Mouse (Mus musculus) embryonic facial prominence, embryonic 11.5 days (tissue): ENCODE measurements around the gene Kbtbd6. TPM values are rescaled to one million over a fixed set of nuclear protein-coding genes. Genes with fewer than 3 reads are reported as not detected.
"Not testable (repeated sequence)": the region's sequence is repeated elsewhere in the genome, so short reads cannot be mapped to it uniquely, and the experiment has no call there.

Experiments
- ATAC-seq: fragments of 200-750 bp; cut with Nextera tagmentation; replicated peaks from 2 replicates; pipeline ENCODE4 v1.8.0; 2017; ENCODE audit warnings: low read depth; ENCODE audit not compliant: insufficient number of reproducible peaks, low FRiP score, low TSS enrichment
- DNase-seq: peaks from one replicate; pipeline ENCODE4 v3.0.0-alpha.2; 2015; ENCODE audit warnings: low spot score
- H3K27ac ChIP-seq: fragments of 300-500 bp; sonication (generic); replicated peaks from 2 replicates; pipeline ENCODE4 v1.5.1; 2014; ENCODE audit warnings: mild to moderate bottlenecking, low read depth, low read length, control low read depth
- H3K27me3 ChIP-seq: fragments of 300-500 bp; sonication (generic); 2 replicates; pipeline ENCODE4 v1.6.1; 2014; ENCODE audit warnings: mild to moderate bottlenecking, low read length, moderate library complexity, mixed read lengths; ENCODE audit not compliant: control insufficient read depth, insufficient read depth
- H3K36me3 ChIP-seq: fragments of 300-500 bp; sonication (generic); replicated peaks from 2 replicates; pipeline ENCODE4 v1.6.1; 2014; ENCODE audit warnings: low read depth, mild to moderate bottlenecking, low read length, moderate library complexity, mixed read lengths; ENCODE audit not compliant: control insufficient read depth, insufficient read depth
- H3K4me1 ChIP-seq: fragments of 300-500 bp; sonication (generic); 2 replicates; pipeline ENCODE4 v1.6.1; 2014; ENCODE audit warnings: low read length, mixed read lengths; ENCODE audit not compliant: control insufficient read depth, insufficient read depth
- H3K4me2 ChIP-seq: fragments of 300-500 bp; sonication (generic); 2 replicates; pipeline ENCODE4 v1.6.1; 2014; ENCODE audit warnings: low read depth, mild to moderate bottlenecking, control low read depth, low read length, moderate library complexity
- H3K4me3 ChIP-seq: fragments of 300-500 bp; sonication (generic); 2 replicates; pipeline ENCODE4 v1.5.1; 2014; ENCODE audit warnings: low read depth, low read length, control low read depth
- H3K9ac ChIP-seq: fragments of 300-500 bp; sonication (generic); replicated peaks from 2 replicates; pipeline ENCODE4 v1.6.1; 2014; ENCODE audit warnings: mild to moderate bottlenecking, control low read depth, low read length
- H3K9me3 ChIP-seq: fragments of 300-500 bp; sonication (generic); replicated peaks from 2 replicates; pipeline ENCODE4 v1.6.1; 2016; ENCODE audit warnings: mild to moderate bottlenecking, low read length, inconsistent platforms, mixed read lengths; ENCODE audit not compliant: control insufficient read depth
- WGBS: fragments of 180-500 bp; shearing (Covaris S2); extraction: QIAGEN DNeasy Blood & Tissue Kit; methylation state at CpG from one replicate; pipeline ENCODE4 v1.1.7; 2014; 5-methylcytosine and 5-hydroxymethylcytosine counted together
- polyA plus RNA-seq: library from polyadenylated mRNA; unstranded; fragments of >200 nt; fragmentation: Nextera tagmentation; extraction: Ambion mirVana; gene quantifications from 2 replicates; pipeline ENCODE4 v1.2.1, GENCODE M21; 2014

Kbtbd6 gene
- polyA plus RNA-seq: 6.3 and 7.4 TPM in 2 replicates

DNA sequence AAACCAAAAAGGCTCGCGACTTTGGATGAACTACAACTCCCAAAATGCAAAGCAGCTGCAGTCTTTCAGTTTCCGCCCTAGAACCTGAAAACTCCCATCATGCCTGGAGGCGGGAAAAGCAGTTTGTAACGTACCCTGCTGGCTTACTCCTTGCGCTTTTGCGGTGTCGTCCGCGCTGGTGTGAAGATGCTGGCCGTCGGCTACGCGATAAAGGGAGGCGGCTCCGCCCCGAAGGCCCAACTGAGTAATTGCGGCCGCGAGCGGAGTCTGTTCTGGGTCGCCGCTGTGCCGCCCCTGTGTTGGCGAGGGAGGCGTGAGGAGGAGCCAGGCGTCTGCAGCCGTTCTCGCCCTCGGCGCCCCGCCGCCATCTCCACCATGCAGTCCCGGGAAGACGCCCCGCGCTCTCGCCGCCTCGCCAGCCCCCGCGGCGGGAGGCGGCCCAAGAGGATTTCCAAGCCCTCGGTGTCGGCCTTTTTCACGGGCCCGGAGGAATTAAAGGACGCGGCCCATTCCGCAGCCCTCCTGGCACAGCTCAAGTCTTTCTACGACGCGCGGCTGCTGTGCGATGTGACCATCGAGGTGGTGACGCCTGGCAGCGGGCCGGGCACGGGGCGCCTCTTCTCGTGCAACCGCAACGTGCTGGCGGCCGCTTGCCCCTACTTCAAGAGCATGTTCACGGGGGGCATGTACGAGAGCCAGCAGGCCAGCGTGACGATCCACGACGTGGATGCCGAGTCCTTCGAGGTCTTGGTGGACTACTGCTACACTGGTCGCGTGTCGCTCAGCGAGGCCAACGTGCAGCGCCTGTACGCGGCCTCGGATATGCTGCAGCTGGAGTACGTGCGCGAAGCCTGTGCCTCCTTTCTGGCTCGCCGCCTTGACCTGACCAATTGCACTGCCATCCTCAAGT, at the start of gene Kbtbd6:
Gene Kbtbd6 (plus strand): TSS at position 155 of the 910 bp plus-strand sequence.
- peak; percentile 83 for ATAC-seq

DNA sequence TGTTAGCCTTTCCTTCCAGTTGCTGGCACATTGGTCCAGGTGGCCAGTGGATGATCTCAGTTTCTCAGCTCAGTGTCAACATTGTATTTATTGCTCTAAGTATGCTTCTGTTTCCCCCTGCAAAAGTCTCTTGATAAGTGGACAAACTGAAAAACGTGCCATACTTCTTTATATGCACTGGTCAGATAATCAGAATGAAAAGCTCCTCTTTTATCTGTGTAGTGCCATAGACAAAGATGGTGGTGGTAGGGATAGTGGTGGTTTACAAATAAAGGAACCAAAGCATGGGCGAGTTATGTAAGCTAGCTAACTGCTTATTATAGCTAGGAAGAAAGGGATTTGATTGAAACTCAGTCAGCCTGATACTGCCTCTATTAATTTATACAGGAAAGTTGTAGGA, 44.0 kb upstream of the Kbtbd6 start:
- Histone ChIP-seq H3K27ac (no peak overlapping the region), H3K4me3 (no peak overlapping the region), H3K27me3 (no peaks in the 10 kb centered on the region), H3K4me1 (no peaks in the 10 kb centered on the region), H3K9ac (no peak overlapping the region), H3K4me2 (no peak overlapping the region), H3K36me3 (no peaks in the 10 kb centered on the region), H3K9me3 (no peaks in the 10 kb centered on the region)
- DNase-seq: no peak
- ATAC-seq: no peak
- 85% methylated on average over 2 of the region's 2 CpGs for WGBS

More for the DNA sequence above, at the start of gene Kbtbd6:
- Histone ChIP-seq H3K27ac (peak within 1 kb of the TSS; percentile 28; the same call in 1 of the 2 replicates), H3K4me3 (peak within 1 kb of the TSS; percentile 50), H3K4me2 (peak within 1 kb of the TSS; percentile 76), H3K9ac (peak within 1 kb of the TSS; percentile 61)
- H3K36me3 ChIP-seq, H3K27me3 ChIP-seq, H3K4me1 ChIP-seq, H3K9me3 ChIP-seq: not testable (repeated sequence)
- 12% methylated on average over 32 of the region's 89 CpGs for WGBS
- DNase-seq: peak; percentile 97

DNA sequence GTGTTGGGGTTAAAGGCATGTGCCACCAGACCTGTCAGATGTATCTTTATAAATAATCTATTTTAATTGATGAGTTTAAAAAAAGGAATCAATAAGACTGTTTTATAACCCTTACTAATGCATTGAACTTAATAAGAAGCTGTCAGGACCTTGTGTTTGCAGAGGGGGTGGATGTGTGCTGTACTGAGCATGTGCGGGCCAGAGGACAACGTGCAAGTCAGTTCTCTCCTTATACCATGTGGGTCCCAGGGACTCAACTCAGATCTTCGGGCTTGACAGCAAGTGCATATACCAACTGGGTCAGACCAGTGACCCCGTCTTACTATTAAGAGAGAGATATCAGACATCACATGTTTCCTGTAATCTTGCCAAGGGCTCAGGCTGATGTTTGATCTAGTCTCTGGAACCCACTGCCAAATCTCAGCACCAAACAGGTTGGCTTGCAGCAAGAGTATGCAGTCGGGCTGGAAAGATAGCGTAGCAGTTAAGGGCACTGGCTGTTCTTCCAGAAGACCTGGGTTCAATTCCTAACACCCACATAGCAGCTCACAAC, 42.3 kb upstream of the Kbtbd6 start:
- H3K4me3 ChIP-seq: no peak overlapping the region
- WGBS: 88% methylated on average over 6 of the region's 6 CpGs

DNA sequence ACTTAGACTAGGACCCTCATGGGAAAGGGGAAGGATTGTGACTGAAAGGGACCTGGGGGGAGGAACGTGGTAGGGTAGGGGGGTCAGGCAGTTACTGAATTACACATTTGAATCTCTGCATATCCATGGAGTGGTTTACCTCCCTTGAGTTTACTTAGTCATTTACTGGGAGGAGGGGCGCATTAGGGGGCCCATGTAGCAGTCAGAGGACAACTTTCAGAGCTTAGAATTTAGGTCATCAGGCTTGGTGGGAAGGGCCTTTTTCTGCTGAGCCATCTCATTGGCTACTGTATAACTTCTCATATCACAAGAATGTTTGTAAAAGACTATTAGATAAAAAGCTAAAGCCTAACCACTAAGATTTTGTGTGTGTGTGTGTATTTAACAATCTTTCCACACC, 41.0 kb upstream of the Kbtbd6 start:
- H3K9ac ChIP-seq: no peak overlapping the region
- ATAC-seq (no peak), DNase-seq (no peak)
- H3K4me3 ChIP-seq: no peak overlapping the region
- no peaks in the 10 kb centered on the region for H3K4me1 ChIP-seq
- no peaks in the 10 kb centered on the region for H3K27me3 ChIP-seq
- no peaks in the 10 kb centered on the region for H3K36me3 ChIP-seq
- no peak overlapping the region for H3K4me2 ChIP-seq
- 77% methylated on average over 2 of the region's 2 CpGs for WGBS
- H3K9me3 ChIP-seq: no peaks in the 10 kb centered on the region
- no peak overlapping the region for H3K27ac ChIP-seq

More for the DNA sequence above, 42.3 kb upstream of the Kbtbd6 start:
- ATAC-seq (no peak), DNase-seq (no peak)
- Histone ChIP-seq H3K9ac (no peak overlapping the region), H3K9me3 (no peaks in the 10 kb centered on the region), H3K4me1 (no peaks in the 10 kb centered on the region), H3K27me3 (no peaks in the 10 kb centered on the region), H3K4me2 (no peak overlapping the region), H3K27ac (no peak overlapping the region), H3K36me3 (no peaks in the 10 kb centered on the region)

DNA sequence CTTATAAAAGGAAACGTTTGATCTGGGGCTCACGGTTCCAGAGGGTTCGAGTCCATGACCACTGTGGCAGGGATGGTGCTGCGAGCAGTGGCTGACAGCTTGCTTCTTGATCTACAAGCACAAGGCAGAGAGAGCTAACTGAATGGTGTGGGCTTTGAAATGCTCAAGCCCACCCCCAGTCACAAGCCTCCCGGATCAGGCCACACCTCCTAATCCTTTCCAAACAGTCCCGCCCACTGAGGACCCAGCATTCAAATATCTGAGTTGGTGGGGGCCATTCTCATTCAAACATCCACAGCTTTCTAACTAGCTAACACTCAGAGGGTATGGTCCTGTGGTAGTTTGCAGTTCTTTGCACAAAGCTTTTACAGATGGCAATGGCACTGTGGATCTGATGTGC, 38.5 kb upstream of the Kbtbd6 start:
- WGBS: 88% methylated on average over 6 of the region's 6 CpGs
- H3K9me3 ChIP-seq: no peaks in the 10 kb centered on the region
- H3K27ac ChIP-seq: no peak overlapping the region
- no peaks in the 10 kb centered on the region for H3K27me3 ChIP-seq
- H3K9ac ChIP-seq: no peak overlapping the region
- H3K4me2 ChIP-seq: no peak overlapping the region
- H3K4me1 ChIP-seq: no peaks in the 10 kb centered on the region
- no peak overlapping the region for H3K4me3 ChIP-seq
- DNase-seq: no peak
- no peak for ATAC-seq
- H3K36me3 ChIP-seq: no peaks in the 10 kb centered on the region

DNA sequence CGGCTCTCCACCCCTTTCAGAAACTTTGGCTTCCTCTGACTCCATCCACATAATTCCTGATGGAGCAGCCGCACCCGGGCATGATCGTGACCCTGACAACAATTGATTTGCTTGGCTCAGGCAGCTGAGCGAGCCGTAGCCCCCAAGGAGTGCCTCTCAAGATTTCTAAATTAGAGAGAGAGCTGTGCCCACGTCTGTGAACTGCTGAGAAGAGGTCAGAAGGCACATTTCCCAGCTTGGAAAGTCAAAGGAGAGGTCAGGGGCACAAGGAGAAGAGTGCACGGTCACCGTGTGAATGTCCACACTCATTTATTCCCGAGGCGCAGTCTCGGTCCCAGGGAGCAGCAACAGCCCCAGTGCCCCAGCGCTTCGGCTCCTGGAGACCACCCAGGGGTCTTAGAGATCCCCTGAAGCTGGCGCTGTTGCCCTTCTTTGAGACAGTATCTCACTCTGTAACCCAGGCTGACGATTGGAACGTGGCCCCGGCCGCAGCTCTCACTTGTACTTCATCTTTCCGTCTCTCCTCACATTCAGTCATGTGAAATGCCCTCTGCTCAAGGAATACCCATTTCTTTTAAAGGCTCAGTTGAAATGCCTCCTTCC, 31.5 kb upstream of the Kbtbd6 start:
- WGBS: 46% methylated on average over 20 of the region's 20 CpGs
- Histone ChIP-seq H3K9me3 (no peaks in the 10 kb centered on the region), H3K4me1 (no peaks in the 10 kb centered on the region), H3K36me3 (no peaks in the 10 kb centered on the region; the same call in 1 of the 2 replicates), H3K27me3 (no peaks in the 10 kb centered on the region), H3K4me3 (no peak overlapping the region), H3K27ac (no peak overlapping the region), H3K9ac (no peak overlapping the region), H3K4me2 (no peak overlapping the region)
- ATAC-seq: peak; percentile 48; the same call in 1 of the 2 replicates
- no peak for DNase-seq

DNA sequence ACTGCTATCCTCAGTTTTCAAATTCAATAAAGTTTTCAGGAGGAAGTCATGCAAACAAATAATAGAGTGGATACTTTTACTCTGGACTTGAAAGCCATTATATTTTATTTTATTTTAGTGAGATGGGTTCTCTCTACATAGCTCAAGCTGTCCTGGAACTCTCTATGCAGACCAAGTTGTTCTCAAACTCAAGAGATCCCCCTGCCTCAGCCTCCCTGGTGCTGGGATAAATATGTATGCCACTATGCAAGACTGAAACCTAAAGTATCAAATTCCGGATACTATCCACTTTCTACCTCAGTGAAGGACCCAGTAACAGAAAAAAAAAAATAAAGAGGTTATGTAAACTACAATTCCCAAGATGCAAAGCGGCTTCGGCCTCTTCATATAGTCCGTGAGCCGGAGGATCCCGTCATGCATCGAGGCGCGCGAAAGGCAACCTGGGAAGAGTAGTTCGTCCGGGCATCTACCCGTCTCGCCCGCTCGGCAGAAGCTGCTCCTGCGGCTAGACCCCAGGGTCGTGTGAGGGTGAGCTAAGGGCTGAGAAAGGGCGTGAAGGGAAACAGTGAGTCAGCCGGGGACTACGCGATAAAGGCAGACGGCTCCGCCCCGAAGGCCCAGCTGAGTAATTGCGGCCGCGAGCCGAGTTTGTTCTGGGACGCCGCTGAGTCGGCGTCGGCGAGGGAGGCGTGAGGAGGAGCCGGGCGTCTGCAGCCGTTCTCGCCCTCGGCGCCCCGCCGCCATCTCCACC, 25.5 kb upstream of the Kbtbd6 start, which contains the start of gene Kbtbd7:
Gene Kbtbd7 (plus strand): TSS at position 533 of the 751 bp plus-strand sequence.
- H3K27me3 ChIP-seq: no peaks in the 10 kb centered on the region
- peak within 1 kb of the TSS; percentile 40 for H3K4me2 ChIP-seq
- peaks cover 10% of the 10 kb centered on the region; the same call in 1 of the 2 replicates for H3K9me3 ChIP-seq
- no peaks in the 10 kb centered on the region for H3K4me1 ChIP-seq
- 0 out of 2 replicates have a peak within 1 kb of the TSS, but pooled peaks have one; percentile 38 for H3K27ac ChIP-seq
- H3K4me3 ChIP-seq: peak within 1 kb of the TSS; percentile 50
- DNase-seq: peak; percentile 96
- H3K9ac ChIP-seq: peak within 1 kb of the TSS; percentile 75
- under 1% methylated on average over 44 of the region's 44 CpGs for WGBS
- ATAC-seq: peak; percentile 98
- H3K36me3 ChIP-seq: peaks cover 5% of the 10 kb centered on the region
